Mouse (Mus musculus) v-Abl transformed pro-B cells (cell line): ENCODE data around the gene Glrx3.

Experiments used
- in situ Hi-C, 2 experiments: fragments of 400-800 bp; cut with MboI; formaldehyde crosslinking; loops; one replicate each; pipeline ENCODE4 v1.15.1; 2025; ENCODE audit not compliant: unreplicated experiment in 2 of 2

Gene Glrx3

DNA sequence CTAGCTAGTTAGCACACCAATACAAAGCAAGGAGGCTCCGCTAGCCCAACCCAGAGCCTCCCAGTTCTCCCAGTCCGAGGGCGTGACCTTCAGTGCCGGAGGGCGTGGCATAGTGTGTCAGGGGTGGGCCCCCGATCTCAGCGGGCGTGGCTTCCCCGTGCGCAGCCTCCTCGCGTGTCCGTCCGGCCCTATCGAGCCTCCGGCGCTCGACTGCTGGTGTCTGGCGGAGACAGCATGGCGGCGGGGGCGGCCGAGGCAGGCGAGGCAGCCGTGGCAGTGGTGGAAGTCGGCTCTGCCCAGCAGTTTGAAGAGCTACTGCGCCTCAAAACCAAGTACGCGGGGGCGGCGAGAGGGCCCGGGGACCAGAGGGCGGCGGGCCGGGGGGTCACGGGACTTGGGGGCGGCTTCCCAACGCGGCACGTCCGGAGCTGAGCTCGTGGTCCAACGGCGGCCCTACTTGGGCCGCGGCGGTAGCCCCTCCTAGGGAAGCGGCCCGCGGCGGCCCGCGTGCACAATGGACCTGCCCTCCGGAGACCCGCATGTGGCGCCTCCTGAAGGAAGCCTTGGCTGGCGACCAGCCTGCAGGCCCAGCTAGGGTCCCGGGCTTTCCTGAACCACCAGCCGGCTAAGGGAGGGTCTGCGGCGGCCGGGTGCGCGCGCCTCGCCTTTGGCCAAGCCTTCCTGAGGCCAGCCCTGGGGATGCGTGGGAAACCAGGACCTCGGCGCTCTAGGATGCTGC, at the start of gene Glrx3:
Gene Glrx3 (plus strand): TSS at position 175 of the 739 bp plus-strand sequence.
- in situ Hi-C loops: loop anchor here (10.0 to 25.0 kb wide), 3 partner anchors 117 to 1800 kb away; partner anchors contain the start of genes Mki67 (in 1 of the 2) and Pwwp2b (in 1 of the 2)

GRCm38 (mm10) chr7:137387863-137388262, 49.6 kb upstream of the Glrx3 start:
- in situ Hi-C loops: no loop called here

- in situ Hi-C loops: no loop called here
Observed at GRCm38 (mm10) chr7:137395421-137395820, 42.0 kb upstream of the Glrx3 start.

GRCm38 (mm10) chr7:137397361-137397910, 40.0 kb upstream of the Glrx3 start:
- in situ Hi-C loops: no loop called here

DNA sequence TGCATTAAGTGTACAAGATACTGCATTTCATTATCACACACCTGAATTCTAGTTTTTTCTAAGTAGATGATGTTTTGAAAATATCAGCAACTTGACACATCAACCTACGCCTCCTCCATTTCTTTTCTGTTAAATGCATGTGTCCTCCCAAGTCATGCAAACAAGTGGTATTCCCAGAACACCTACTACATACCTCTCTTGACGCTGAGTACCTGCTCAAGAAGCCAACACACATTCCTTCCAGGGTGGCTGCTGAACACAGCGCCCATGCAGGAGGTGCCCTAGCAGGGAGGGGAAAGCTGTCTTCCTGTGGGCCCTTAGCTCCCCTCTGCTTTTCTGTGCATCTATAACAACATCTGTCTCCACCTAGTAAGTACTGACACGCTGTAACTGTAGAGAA, 38.4 kb upstream of the Glrx3 start:
- in situ Hi-C loops: no loop called here

GRCm38 (mm10) chr7:137404146-137404545, 33.3 kb upstream of the Glrx3 start:
- in situ Hi-C loops: loop anchor here (25.0 kb wide), 2 partner anchors 1342 to 1392 kb away; no protein-coding TSS in a partner anchor

DNA sequence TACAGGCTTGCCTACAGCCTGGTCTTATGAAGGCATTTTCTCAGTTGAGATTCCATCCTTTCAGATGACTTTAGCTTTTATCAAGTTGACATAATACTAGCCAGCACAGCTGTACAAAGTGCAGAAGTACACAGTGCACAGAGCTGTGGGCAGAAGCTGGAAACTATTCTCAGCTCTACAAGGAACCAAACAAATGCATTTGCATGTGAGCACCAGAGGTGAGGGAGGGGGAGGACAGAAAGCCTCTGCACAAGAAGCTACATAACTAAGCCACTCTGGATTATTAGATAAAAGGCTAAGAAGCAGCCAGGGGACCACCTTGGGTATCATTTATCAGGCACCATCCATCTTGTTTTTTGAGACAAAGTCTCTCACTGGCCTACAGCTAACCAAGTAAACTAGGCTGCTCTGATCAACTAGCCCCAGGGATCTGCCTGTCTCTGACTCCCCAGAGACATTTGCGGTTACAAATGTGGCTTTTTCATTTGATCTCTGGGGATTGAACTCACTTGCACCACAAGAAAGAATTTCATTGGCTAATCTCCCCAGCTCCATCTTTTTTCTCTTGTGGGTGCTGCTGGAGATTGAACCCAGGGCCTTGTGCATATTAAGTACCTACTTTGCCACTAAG, 29.9 kb upstream of the Glrx3 start:
- in situ Hi-C loops: loop anchor here (25.0 kb wide), 2 partner anchors 1345 to 1395 kb away; no protein-coding TSS in a partner anchor

- in situ Hi-C loops: loop anchor here (5.0 to 25.0 kb wide), 3 partner anchors 37 to 1398 kb away; no protein-coding TSS in a partner anchor
Observed at GRCm38 (mm10) chr7:137410337-137411197, 26.8 kb upstream of the Glrx3 start, which contains the start of gene 9430038I01Rik. 9430038I01Rik (minus strand) TSS chr7:137410762.

GRCm38 (mm10) chr7:137414710-137415109, 22.7 kb upstream of the Glrx3 start:
- in situ Hi-C loops: loop anchor here (5.0 to 25.0 kb wide), 3 partner anchors 33 to 1402 kb away; no protein-coding TSS in a partner anchor

DNA sequence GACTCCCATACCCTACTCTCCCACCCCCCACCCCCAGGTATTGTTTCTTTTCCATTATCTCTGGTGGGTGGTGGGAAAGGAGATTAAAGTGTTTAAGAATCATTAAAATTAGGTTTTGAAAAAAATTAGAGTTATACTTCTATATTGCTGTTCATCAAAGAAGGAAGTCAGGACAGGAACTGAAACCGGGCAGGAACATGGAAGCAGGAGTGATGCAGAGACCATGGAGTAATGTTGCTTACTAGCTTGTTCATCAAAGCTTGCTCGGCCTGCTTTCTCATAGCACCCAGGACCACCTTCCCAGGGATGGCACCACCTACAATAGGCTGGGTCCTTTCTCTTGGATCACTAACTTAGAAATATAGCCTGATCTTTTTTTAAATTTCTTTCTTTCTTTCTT, 16.9 kb upstream of the Glrx3 start:
- in situ Hi-C loops: loop anchor here (5.0 to 25.0 kb wide), 6 partner anchors 47 to 1417 kb away; no protein-coding TSS in a partner anchor

DNA sequence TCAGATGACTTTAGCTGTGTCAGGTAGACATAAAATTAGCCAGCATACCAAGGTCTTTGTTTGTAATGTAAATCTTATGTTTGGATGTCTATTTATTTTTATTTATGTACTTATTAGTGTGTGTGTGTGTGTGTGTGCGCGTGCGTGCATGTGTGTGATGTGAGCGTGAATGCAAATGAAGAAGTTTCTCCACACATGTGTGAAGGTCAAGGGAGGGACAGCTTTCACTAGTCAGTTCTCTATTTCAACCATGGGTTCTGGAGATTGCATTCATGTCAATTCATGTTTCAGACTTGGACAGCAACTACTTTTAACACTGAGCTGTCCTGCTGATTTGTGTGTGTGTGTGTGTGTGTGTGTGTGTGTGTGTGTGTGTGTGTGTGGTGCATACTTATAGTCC, 16.2 kb upstream of the Glrx3 start:
- in situ Hi-C loops: loop anchor here (5.0 to 25.0 kb wide), 6 partner anchors 46 to 1416 kb away; no protein-coding TSS in a partner anchor

DNA sequence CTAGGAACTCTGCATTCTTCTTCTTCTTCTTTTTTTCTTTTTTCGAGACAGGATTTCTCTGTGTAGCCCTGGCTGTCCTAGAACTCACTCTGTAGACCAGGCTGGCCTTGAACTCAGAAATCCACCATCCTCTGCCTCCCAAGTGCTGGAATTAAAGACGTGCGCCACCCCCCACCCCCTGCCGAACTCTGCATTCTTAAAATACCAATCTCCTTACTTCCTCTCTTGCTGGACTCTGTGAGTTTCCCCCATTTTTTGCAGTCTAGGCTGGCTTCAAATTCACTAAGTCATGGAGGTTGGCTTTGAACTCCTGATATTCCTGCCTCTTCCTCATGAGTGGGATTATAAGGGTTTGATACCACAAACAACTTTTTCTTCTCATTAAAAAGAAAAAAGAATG, 10.7 kb upstream of the Glrx3 start:
- in situ Hi-C loops: loop anchor here (5.0 to 25.0 kb wide), 4 partner anchors 158 to 1811 kb away; partner anchors contain the start of genes Mki67 (in 1 of the 2) and Pwwp2b (in 1 of the 2)

- in situ Hi-C loops: loop anchor here (5.0 to 25.0 kb wide), 4 partner anchors 123 to 1805 kb away; partner anchors contain the start of genes Mki67 (in 1 of the 2) and Pwwp2b (in 1 of the 2)
Observed at GRCm38 (mm10) chr7:137431769-137432603, 5.4 kb upstream of the Glrx3 start.

DNA sequence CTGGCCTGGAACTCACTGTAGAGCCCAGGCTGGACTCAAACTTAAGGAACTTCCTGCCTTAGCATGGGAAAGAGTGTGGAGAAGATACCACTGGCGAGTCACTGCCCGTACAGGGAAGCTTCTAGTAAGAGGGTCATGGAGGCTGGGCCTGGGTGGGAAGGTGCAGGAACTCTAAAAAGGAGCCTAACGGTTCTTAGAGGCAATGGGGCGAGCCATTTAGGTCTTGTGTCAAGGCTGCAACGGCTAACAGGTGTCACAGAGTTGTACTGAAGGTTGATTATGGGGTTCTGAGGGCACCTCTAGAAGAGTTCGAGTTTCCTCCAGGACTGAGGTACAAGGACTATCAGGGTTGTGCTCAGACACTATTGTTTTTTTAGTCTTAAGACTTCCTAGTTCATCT, 513 bp upstream of the Glrx3 start:
- in situ Hi-C loops: loop anchor here (10.0 to 25.0 kb wide), 3 partner anchors 118 to 1800 kb away; partner anchors contain the start of genes Mki67 (in 1 of the 2) and Pwwp2b (in 1 of the 2)

GRCm38 (mm10) chr7:137438179-137438550, 751 bp downstream of the Glrx3 start:
- in situ Hi-C loops: loop anchor here (10.0 to 25.0 kb wide), 3 partner anchors 117 to 1799 kb away; partner anchors contain the start of genes Mki67 (in 1 of the 2) and Pwwp2b (in 1 of the 2)

- in situ Hi-C loops: loop anchor here (10.0 to 25.0 kb wide), 3 partner anchors 116 to 1798 kb away; partner anchors contain the start of genes Mki67 (in 1 of the 2) and Pwwp2b (in 1 of the 2)
Observed at GRCm38 (mm10) chr7:137438962-137439361, 1.5 kb downstream of the Glrx3 start.

DNA sequence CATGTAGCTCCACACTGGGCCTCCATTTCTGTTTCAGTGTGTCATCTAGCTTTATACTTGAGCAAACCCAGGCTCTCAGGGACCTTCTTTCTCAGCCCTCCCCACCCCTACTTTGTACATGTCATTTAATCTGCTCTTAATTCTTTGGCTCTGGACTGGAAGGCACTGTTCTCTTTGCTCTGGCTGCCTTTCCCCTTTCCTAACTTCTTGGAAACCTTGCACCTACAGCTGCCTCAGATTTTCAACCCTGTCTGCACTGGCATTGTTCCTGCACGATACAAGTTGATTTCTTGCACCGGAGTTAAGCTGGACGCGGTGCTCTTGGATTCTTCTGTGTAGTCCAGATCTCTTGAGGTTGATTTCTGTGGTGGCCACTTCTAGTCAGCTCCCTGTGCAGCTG, 5.5 kb downstream of the Glrx3 start:
- in situ Hi-C loops: loop anchor here (10.0 to 25.0 kb wide), 3 partner anchors 128 to 1794 kb away; partner anchors contain the start of genes Ebf3 (in 1 of the 2), Mki67 (in 1 of the 2) and Pwwp2b (in 1 of the 2)

DNA sequence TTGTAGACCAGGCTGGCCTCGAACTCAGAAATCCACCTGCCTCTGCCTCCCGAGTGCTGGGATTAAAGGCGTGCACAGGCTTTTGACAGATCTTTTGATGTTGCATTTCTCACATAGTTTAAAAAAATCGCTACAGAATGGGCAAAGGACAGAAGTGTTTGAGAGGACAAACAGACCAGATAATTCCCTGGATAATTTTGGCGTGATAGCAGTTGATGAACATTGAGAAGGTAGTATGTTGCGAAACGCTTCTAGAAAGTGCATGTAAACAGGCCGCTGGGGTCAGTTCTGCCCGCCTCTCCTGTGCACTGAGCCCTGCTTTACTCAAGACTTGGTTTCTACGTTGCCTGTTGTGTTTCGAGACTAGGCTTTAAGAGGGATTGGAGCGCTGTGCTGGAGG, 7.9 kb downstream of the Glrx3 start:
- in situ Hi-C loops: loop anchor here (5.0 to 25.0 kb wide), 4 partner anchors 33 to 1792 kb away; partner anchors contain the start of genes 9430038I01Rik (in 2 of the 2), Ebf3 (in 1 of the 2), Mki67 (in 1 of the 2) and Pwwp2b (in 1 of the 2)
